Mouse (Mus musculus) liver, embryonic 11.5 days (tissue): ENCODE measurements around the gene Vps37b. TPM values are rescaled to one million over a fixed set of nuclear protein-coding genes. Genes with fewer than 3 reads are reported as not detected.

ENCODE experiments used
- ATAC-seq: fragments of 200-750 bp; cut with Nextera tagmentation; replicated peaks from 2 replicates; pipeline ENCODE4 v1.8.0; 2017; ENCODE audit warnings: moderate number of reproducible peaks, mild to moderate bottlenecking, moderate TSS enrichment, moderate library complexity; ENCODE audit not compliant: low FRiP score
- DNase-seq: peaks from one replicate; pipeline ENCODE4 v3.0.0-alpha.2; 2017; ENCODE audit warnings: low spot score
- H3K27ac ChIP-seq: fragments of 300-500 bp; sonication (generic); 2 replicates; pipeline ENCODE4 v1.5.1; 2014; ENCODE audit warnings: mild to moderate bottlenecking, low read depth, low read length, control low read depth
- H3K27me3 ChIP-seq: fragments of 300-500 bp; sonication (generic); replicated peaks from 2 replicates; pipeline ENCODE4 v1.6.1; 2014; ENCODE audit warnings: low read length, mixed read lengths; ENCODE audit not compliant: control insufficient read depth, insufficient read depth
- H3K36me3 ChIP-seq: fragments of 300-500 bp; sonication (generic); 2 replicates; pipeline ENCODE4 v1.6.1; 2014; ENCODE audit warnings: mild to moderate bottlenecking, low read length, moderate library complexity, mixed read lengths; ENCODE audit not compliant: control insufficient read depth, insufficient read depth
- H3K4me1 ChIP-seq: fragments of 300-500 bp; sonication (generic); replicated peaks from 2 replicates; pipeline ENCODE4 v1.6.1; 2014; ENCODE audit warnings: low read length, mixed read lengths; ENCODE audit not compliant: control insufficient read depth, insufficient read depth
- H3K4me2 ChIP-seq: fragments of 300-500 bp; sonication (generic); 2 replicates; pipeline ENCODE4 v1.6.1; 2014; ENCODE audit warnings: mild to moderate bottlenecking, control low read depth, moderate library complexity
- H3K4me3 ChIP-seq: fragments of 300-500 bp; sonication (generic); 2 replicates; pipeline ENCODE4 v1.5.1; 2014; ENCODE audit warnings: low read depth, low read length, control low read depth
- H3K9ac ChIP-seq: fragments of 300-500 bp; sonication (generic); 2 replicates; pipeline ENCODE4 v1.6.1; 2014; ENCODE audit warnings: low read depth, low read length, control low read depth
- H3K9me3 ChIP-seq: fragments of 300-500 bp; sonication (generic); 2 replicates; pipeline ENCODE4 v1.6.1; 2016; ENCODE audit warnings: low read length, inconsistent platforms, mixed read lengths; ENCODE audit not compliant: control insufficient read depth
- WGBS: fragments of 180-500 bp; shearing (Covaris S2); extraction: QIAGEN DNeasy Blood & Tissue Kit; methylation state at CpG from one replicate; pipeline ENCODE4 v1.1.7; 2014; 5-methylcytosine and 5-hydroxymethylcytosine counted together
- polyA plus RNA-seq: library from polyadenylated mRNA; unstranded; fragments of >200 nt; fragmentation: Nextera tagmentation; extraction: Ambion mirVana; gene quantifications from 2 replicates; pipeline ENCODE4 v1.2.1, GENCODE M21; 2014

The Vps37b gene
- polyA plus RNA-seq, 1 experiment from 2014 or later: 31.3 TPM

- Histone ChIP-seq H3K27me3 (no peaks in the 10 kb centered on the region), H3K4me1 (peaks cover 97% of the 10 kb centered on the region), H3K4me2 (no peak overlapping the region), H3K27ac (no peak overlapping the region), H3K4me3 (no peak overlapping the region), H3K9ac (no peak overlapping the region), H3K36me3 (no peaks in the 10 kb centered on the region), H3K9me3 (no peaks in the 10 kb centered on the region)
- DNase-seq: no peak
- ATAC-seq: no peak
- WGBS: 82% methylated on average over 2 of the region's 2 CpGs
These were observed 16.3 kb downstream of the Vps37b start for GRCm38 (mm10) chr5:124015727-124016126.

- ATAC-seq (no peak), DNase-seq (no peak)
- WGBS: 57% methylated on average over 11 of the region's 11 CpGs
- Histone ChIP-seq H3K9ac (no peak overlapping the region), H3K4me3 (no peak overlapping the region), H3K4me2 (peak overlapping the region; percentile 5; the same call in 1 of the 2 replicates), H3K4me1 (peaks cover 98% of the 10 kb centered on the region), H3K27me3 (no peaks in the 10 kb centered on the region), H3K9me3 (no peaks in the 10 kb centered on the region), H3K36me3 (peaks cover 5% of the 10 kb centered on the region; the same call in 1 of the 2 replicates), H3K27ac (0 out of 2 replicates have a peak overlapping the region, but pooled peaks have one; percentile 8)
These were observed 17.2 kb downstream of the Vps37b start for GRCm38 (mm10) chr5:124014791-124015251.

GRCm38 (mm10) chr5:124014180-124014579 lies 17.9 kb downstream of the Vps37b start:
- H3K4me2 ChIP-seq: no peak overlapping the region
- ATAC-seq (no peak), DNase-seq (no peak)
- H3K36me3 ChIP-seq: peaks cover 6% of the 10 kb centered on the region; the same call in 1 of the 2 replicates
- no peak overlapping the region for H3K4me3 ChIP-seq
- 0 out of 2 replicates have a peak overlapping the region, but pooled peaks have one; percentile 8 for H3K27ac ChIP-seq
- H3K9ac ChIP-seq: no peak overlapping the region
- WGBS: 88% methylated on average over 3 of the region's 3 CpGs
- H3K27me3 ChIP-seq: no peaks in the 10 kb centered on the region
- no peaks in the 10 kb centered on the region for H3K9me3 ChIP-seq
- peaks cover 95% of the 10 kb centered on the region for H3K4me1 ChIP-seq

GRCm38 (mm10) chr5:124013747-124014146 lies 18.3 kb downstream of the Vps37b start:
- ATAC-seq (no peak), DNase-seq (no peak)
- H3K27me3 ChIP-seq: no peaks in the 10 kb centered on the region
- no peak overlapping the region for H3K4me2 ChIP-seq
- no peak overlapping the region for H3K9ac ChIP-seq
- H3K36me3 ChIP-seq: peaks cover 9% of the 10 kb centered on the region; the same call in 1 of the 2 replicates
- no peak overlapping the region for H3K27ac ChIP-seq
- peaks cover 91% of the 10 kb centered on the region for H3K4me1 ChIP-seq
- WGBS: 76% methylated on average over 16 of the region's 16 CpGs
- H3K4me3 ChIP-seq: no peak overlapping the region
- no peaks in the 10 kb centered on the region for H3K9me3 ChIP-seq

GRCm38 (mm10) chr5:124012885-124013284 lies 19.2 kb downstream of the Vps37b start:
- peak overlapping the region; percentile 24; the same call in 1 of the 2 replicates for H3K4me2 ChIP-seq
- ATAC-seq (no peak), DNase-seq (no peak)
- peaks cover 82% of the 10 kb centered on the region for H3K4me1 ChIP-seq
- H3K27me3 ChIP-seq: no peaks in the 10 kb centered on the region
- H3K27ac ChIP-seq: peak overlapping the region; percentile 30; the same call in 1 of the 2 replicates
- H3K9me3 ChIP-seq: no peaks in the 10 kb centered on the region
- WGBS: 34% methylated on average over 10 of the region's 10 CpGs
- H3K4me3 ChIP-seq: no peak overlapping the region
- H3K36me3 ChIP-seq: peaks cover 15% of the 10 kb centered on the region
- no peak overlapping the region for H3K9ac ChIP-seq

- H3K9me3 ChIP-seq: no peaks in the 10 kb centered on the region
- peak overlapping the region; percentile 61 for H3K4me2 ChIP-seq
- H3K4me1 ChIP-seq: peaks cover 73% of the 10 kb centered on the region
- peaks cover 22% of the 10 kb centered on the region for H3K36me3 ChIP-seq
- H3K9ac ChIP-seq: peak overlapping the region; percentile 23; the same call in 1 of the 2 replicates
- peak overlapping the region; percentile 75; the same call in 1 of the 2 replicates for H3K27ac ChIP-seq
- H3K27me3 ChIP-seq: no peaks in the 10 kb centered on the region
- no peak for DNase-seq
- 26% methylated on average over 8 of the region's 8 CpGs for WGBS
- ATAC-seq: no peak
- H3K4me3 ChIP-seq: no peak overlapping the region
These were observed 20.1 kb downstream of the Vps37b start for GRCm38 (mm10) chr5:124011927-124012326.

GRCm38 (mm10) chr5:124010910-124011655 lies 21.0 kb downstream of the Vps37b start:
- Histone ChIP-seq H3K36me3 (peaks cover 27% of the 10 kb centered on the region), H3K27me3 (no peaks in the 10 kb centered on the region), H3K4me1 (peaks cover 64% of the 10 kb centered on the region), H3K9ac (no peak overlapping the region; the same call in 1 of the 2 replicates), H3K4me3 (peak overlapping the region; percentile 29), H3K27ac (peak overlapping the region; percentile 75), H3K4me2 (peak overlapping the region; percentile 61), H3K9me3 (no peaks in the 10 kb centered on the region)
- ATAC-seq: peak; percentile 72
- WGBS: 13% methylated on average over 19 of the region's 19 CpGs
- DNase-seq: peak; percentile 74

- H3K4me1 ChIP-seq: peaks cover 55% of the 10 kb centered on the region
- H3K4me2 ChIP-seq: peak overlapping the region; percentile 61
- DNase-seq (no peak), ATAC-seq (peak; percentile 82)
- no peaks in the 10 kb centered on the region for H3K9me3 ChIP-seq
- H3K36me3 ChIP-seq: peaks cover 33% of the 10 kb centered on the region
- no peaks in the 10 kb centered on the region for H3K27me3 ChIP-seq
- peak overlapping the region; percentile 75 for H3K27ac ChIP-seq
- 0 out of 2 replicates have a peak overlapping the region, but pooled peaks have one; percentile 7 for H3K4me3 ChIP-seq
- H3K9ac ChIP-seq: peak overlapping the region; percentile 46; the same call in 1 of the 2 replicates
- WGBS: 51% methylated on average over 8 of the region's 8 CpGs
These were observed 22.0 kb downstream of the Vps37b start for GRCm38 (mm10) chr5:124010077-124010476.
